Mouse (Mus musculus): Measurements from ENCODE around the gene Ftcd.
A peak's percentile ranks its signal among the peaks of the same experiment; 100 is the strongest.

The Ftcd gene

GRCm38 (mm10) chr10:76575374-76575773, at the start of gene Ftcd:
Gene Ftcd, plus strand, starts transcription at chr10:76575648.
- no peak for DNase-seq (ENCODE audit: low read depth, low spot score)

- no peak for DNase-seq (ENCODE audit: low read depth, low spot score)
Observed at GRCm38 (mm10) chr10:76530922-76531321, 44.5 kb upstream of the Ftcd start.

- DNase-seq (ENCODE audit: low read depth, low spot score), result peak; percentile 98
Observed at GRCm38 (mm10) chr10:76531375-76531774, 44.1 kb upstream of the Ftcd start, which contains the start of gene Lss. Gene Lss, plus strand, starts transcription at chr10:76531588.

- no peak for DNase-seq (ENCODE audit: low read depth, low spot score)
Observed at GRCm38 (mm10) chr10:76531828-76532227, 43.6 kb upstream of the Ftcd start.

- no peak for DNase-seq (ENCODE audit: low read depth, low spot score)
Observed at GRCm38 (mm10) chr10:76535526-76535925, 39.9 kb upstream of the Ftcd start.

GRCm38 (mm10) chr10:76537619-76538018, 37.8 kb upstream of the Ftcd start:
- DNase-seq (ENCODE audit: low read depth, low spot score), result no peak

- peak; percentile 14 for DNase-seq (ENCODE audit: low read depth, low spot score)
Observed at GRCm38 (mm10) chr10:76541336-76542085, 33.9 kb upstream of the Ftcd start.

- peak; percentile 36 for DNase-seq (ENCODE audit: low read depth, low spot score)
Observed at GRCm38 (mm10) chr10:76542636-76543375, 32.6 kb upstream of the Ftcd start.

- no peak for DNase-seq (ENCODE audit: low read depth, low spot score)
Observed at GRCm38 (mm10) chr10:76546566-76546965, 28.9 kb upstream of the Ftcd start.

GRCm38 (mm10) chr10:76548218-76548617, 27.2 kb upstream of the Ftcd start:
- no peak for DNase-seq (ENCODE audit: low read depth, low spot score)

- no peak for DNase-seq (ENCODE audit: low read depth, low spot score)
Observed at GRCm38 (mm10) chr10:76550458-76550857, 25.0 kb upstream of the Ftcd start.

- no peak for DNase-seq (ENCODE audit: low read depth, low spot score)
Observed at GRCm38 (mm10) chr10:76551556-76551955, 23.9 kb upstream of the Ftcd start.

- no peak for DNase-seq (ENCODE audit: low read depth, low spot score)
Observed at GRCm38 (mm10) chr10:76554061-76554460, 21.4 kb upstream of the Ftcd start.

- no peak for DNase-seq (ENCODE audit: low read depth, low spot score)
Observed at GRCm38 (mm10) chr10:76561972-76562371, 13.5 kb upstream of the Ftcd start, which contains the start of gene Spatc1l. Gene Spatc1l, plus strand, starts transcription at chr10:76562272.

GRCm38 (mm10) chr10:76569996-76570685, 5.3 kb upstream of the Ftcd start:
- no peak for DNase-seq (ENCODE audit: low read depth, low spot score)

GRCm38 (mm10) chr10:76571070-76571469, 4.4 kb upstream of the Ftcd start:
- DNase-seq (ENCODE audit: low read depth, low spot score), result no peak

GRCm38 (mm10) chr10:76572151-76572550, 3.3 kb upstream of the Ftcd start:
- DNase-seq (ENCODE audit: low read depth, low spot score), result no peak

GRCm38 (mm10) chr10:76576920-76577319, 1.5 kb downstream of the Ftcd start:
- no peak for DNase-seq (ENCODE audit: low read depth, low spot score)

GRCm38 (mm10) chr10:76584138-76584537, 8.7 kb downstream of the Ftcd start:
- no peak for DNase-seq (ENCODE audit: low read depth, low spot score)

GRCm38 (mm10) chr10:76586190-76586589, 10.7 kb downstream of the Ftcd start:
- DNase-seq (ENCODE audit: low read depth, low spot score), result no peak

GRCm38 (mm10) chr10:76590197-76590596, 14.7 kb downstream of the Ftcd start:
- no peak for DNase-seq (ENCODE audit: low read depth, low spot score)

GRCm38 (mm10) chr10:76596338-76596737, 20.9 kb downstream of the Ftcd start:
- no peak for DNase-seq (ENCODE audit: low read depth, low spot score)
